Mouse (Mus musculus) layer of hippocampus, postnatal 10 days (tissue): ENCODE results near the gene Srcap. TPM values are rescaled to one million over a fixed set of nuclear protein-coding genes. Genes with fewer than 3 reads are reported as not detected.
A peak's percentile ranks its signal among the peaks of the same experiment; 100 is the strongest.
"Not testable (repeated sequence)": the region's sequence is repeated elsewhere in the genome, so short reads cannot be mapped to it uniquely, and the experiment has no call there.

Experiments
- DNase-seq, 2 experiments: peaks; one replicate each; pipeline ENCODE4 v3.0.0; 2021; ENCODE audit warnings: low spot score in 2 of 2
- long read RNA-seq: library from polyadenylated mRNA; stranded (forward); transcript quantifications from one replicate; pipeline ENCODE4 v2.0.0, GENCODE M21; 2023
- total RNA-seq, 2 experiments: library from RNA; stranded (reverse); gene quantifications; 2 replicates each; pipeline ENCODE4 v1.2.3; 2021

Gene Srcap
- 100 to 1,000 TPM; 109 to 111 TPM for total RNA-seq
- long read RNA-seq, partial matches to known transcripts: 3 of 7 reads
- long read RNA-seq, other reads (novel, unspliced or antisense): 2 of 7 reads

DNA sequence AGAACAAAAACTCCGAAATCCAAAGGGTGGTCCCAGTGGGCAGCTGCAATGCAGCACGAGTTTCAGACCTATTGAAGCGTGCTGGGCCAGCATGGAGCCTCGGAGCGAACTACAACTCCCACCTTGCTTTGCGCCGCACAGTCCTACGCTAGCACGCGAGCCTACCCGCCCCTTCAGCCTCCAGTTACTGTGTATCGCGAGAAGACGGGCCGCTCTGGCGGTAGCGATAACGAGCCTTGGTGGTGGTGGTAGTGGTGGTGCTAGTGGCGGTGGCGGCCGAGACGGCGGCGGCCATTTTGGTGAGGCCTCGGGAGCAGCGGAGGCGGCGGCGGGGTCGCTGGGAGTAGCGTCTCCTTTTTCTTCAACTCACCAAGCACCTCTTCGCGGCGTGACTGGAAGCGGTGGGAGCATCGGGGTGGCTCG is at the start of gene Srcap:
Srcap (plus strand) TSS at position 176 of the 423 bp plus-strand sequence.
- peak; percentile 93 for DNase-seq

DNA sequence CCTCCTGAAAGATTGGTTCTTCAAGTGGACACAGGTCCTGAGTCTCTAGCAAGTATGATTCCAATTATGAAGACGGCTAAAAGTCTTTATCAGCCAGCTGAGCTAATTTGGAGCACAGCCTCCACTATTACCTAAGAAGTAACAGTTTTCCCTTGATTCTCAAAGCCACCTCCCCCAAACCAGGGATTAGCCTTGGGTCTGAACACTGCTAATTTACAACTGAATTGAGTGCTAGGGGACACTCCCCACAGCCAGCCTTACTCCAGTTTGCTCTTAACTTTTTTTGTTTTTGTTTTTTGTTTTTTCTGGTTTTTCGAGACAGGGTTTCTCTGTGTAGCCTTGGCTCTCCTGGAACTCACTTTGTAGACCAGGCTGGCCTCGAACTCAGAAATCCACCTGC is 46.6 kb upstream of the Srcap start:
- DNase-seq: no peak

DNA sequence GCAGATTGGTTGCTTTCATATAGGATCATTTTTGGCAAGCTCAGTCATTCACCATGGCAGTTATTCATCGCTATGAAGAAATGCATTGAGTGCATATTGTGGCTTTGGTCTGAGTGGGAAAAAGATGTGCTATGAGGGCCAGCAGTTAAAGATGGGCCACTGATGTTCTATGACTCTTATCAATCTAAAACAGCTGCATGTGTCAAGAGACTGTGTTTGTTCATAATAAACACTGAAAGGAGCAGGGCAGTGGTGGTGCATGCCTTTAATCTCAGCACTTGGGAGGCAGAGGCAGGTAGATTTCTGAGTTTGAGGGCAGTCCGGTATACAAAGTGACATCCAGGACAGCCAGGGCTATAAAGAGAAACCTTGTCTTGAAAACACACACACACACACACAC is 46.1 kb upstream of the Srcap start:
- DNase-seq: not testable (repeated sequence)

DNA sequence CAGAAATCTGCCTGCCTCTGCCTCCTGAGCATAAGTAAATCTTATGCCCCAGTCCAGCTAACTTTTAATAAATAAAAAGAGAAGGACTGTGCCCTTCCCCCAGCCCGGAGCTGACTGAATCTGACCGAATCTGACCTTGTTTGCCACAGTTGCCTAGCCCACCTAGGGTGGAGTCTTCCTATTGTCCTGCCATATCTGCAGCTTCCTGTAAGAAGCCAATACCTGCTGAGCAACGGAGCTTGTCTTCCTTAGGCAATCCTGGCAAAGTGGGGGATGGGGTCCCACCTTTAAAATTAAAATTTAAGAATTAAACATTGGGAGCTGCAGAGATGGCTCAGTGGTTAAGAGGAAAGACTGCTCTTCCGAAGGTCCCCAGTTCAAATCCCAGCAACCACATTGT is 45.2 kb upstream of the Srcap start:
- DNase-seq: no peak

DNA sequence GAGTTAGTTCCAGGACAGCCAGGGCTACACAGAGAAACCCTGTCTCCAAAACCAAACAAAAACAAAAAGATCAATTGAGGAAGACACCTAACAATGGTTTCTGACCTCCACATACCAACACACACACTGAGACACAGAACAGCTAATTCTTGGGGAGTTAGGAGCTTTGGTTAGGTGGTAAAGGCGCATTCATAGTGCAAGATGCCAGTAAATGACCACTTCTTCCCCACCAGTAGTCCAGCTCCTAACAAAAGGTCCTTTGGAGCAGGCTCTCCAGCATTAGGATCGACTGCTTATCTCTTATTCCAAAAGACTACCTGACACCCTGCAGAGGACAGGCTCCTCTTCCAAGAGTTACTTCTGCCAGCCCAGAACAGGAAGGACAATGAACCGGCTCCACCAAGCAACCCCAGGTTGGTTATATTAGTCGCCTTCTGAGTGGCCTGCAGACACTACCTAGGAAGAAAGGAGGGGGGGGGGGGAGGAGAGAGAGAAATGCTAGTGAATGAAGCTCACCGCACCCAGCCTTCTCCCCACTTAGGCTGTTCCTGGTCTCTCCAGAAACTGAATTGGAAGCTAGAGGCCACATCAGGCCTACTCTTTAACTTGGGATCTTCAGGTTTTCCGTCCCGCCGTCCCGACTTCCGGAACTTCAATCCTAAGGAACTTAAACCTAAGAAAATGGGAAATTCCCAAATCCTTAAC is 41.6 kb upstream of the Srcap start:
- DNase-seq: no peak

DNA sequence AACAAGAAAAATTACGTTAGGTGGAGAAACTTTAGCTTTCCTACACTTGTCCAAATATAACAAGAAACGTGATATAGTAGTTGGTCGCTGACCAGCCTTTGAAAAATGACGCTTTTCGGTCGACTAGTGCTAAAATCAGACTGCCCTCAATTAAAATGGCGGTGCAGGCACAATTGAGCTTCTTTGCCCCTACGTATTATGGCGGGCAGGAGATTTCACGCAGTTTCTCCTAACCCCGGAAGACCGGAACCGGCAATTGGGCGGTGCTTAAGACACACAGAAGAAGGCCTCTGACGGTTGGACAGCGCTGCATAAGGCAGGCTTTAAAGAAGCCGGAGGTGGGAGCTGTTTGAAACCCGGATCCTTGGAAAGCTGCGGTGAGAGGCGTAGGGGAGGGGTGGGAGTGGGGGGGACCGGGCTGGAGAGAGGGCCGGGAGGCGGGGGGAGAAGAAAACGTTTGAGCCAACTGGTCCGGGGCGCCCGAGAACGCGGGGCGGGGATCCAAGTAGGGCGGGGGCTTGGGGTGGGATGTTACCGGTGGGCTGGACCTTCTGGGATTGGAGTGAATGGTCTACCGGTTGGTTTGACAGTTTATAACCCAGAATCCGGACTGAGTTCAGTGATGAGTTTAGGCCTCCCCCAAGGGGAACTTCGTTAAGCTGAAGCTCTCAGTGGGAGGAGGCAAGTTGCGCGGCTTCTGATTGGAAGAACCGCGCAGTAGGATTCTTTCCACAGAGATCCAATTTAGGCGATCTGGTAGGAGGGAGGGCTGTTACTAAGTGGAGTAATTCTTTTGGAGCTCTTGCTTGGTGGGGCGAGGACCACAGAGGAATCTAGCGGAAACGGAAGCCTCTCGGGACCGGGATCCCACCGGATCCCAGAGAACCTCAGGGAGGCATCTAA is 40.8 kb upstream of the Srcap start:
- DNase-seq: peak; percentile 83 to 89

DNA sequence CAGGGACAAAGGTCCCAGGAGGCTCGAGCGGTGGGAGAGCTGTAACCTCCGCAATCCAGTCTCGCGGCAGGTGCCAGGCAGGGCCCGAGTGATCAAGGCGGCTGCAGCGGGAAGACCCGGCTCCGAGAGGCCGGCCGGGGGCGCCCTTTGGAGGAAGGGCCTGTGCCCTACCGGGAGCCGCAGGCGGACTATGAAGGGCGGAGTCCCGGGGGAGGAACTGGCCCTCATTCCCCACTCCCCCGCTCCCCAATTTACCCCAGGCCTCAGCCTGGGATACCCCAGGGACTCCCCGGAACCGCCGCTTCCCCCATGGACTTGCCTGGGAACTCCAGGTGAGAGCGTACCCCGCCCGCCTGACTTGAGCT is 40.2 kb upstream of the Srcap start:
- no peak for DNase-seq

DNA sequence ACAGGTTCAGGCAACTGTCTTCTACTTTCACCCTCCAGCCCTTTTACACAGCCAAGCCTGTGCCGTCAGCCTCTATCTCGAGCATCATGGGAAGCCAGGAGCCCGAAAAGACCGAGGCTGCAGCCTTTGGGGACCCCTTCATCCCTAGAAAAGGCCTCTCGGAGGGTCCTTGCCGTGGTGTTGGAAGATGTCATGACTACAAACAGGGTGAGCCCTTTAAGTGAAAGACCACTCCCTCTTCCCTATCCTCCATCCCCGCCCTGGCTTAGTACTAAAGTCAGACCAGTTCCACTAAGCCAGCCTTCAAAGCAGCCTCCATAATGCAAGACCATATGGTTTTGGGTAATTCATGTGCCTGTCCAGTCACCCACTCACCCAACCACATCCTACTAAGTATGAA is 39.7 kb upstream of the Srcap start:
- DNase-seq: no peak

DNA sequence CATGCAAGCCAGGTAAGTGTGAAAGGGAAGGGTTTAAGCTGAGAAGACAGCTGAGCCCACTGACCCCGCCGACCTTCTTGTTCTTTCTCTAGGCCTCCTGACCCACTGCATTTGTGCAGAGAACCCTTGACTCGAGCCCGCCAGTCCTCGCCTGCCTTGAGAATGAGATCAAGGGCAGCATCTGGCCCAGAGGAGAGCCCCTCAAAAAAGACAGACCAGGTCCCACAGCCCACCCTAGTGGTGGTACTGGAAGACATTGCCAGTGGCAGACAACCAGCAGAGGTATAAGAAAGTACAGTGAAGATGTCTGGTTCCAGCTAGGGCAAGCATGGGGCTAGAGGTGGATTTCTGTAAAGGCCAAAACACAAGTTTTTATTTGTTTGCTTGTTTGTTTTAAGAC is 38.1 kb upstream of the Srcap start:
- DNase-seq: no peak

DNA sequence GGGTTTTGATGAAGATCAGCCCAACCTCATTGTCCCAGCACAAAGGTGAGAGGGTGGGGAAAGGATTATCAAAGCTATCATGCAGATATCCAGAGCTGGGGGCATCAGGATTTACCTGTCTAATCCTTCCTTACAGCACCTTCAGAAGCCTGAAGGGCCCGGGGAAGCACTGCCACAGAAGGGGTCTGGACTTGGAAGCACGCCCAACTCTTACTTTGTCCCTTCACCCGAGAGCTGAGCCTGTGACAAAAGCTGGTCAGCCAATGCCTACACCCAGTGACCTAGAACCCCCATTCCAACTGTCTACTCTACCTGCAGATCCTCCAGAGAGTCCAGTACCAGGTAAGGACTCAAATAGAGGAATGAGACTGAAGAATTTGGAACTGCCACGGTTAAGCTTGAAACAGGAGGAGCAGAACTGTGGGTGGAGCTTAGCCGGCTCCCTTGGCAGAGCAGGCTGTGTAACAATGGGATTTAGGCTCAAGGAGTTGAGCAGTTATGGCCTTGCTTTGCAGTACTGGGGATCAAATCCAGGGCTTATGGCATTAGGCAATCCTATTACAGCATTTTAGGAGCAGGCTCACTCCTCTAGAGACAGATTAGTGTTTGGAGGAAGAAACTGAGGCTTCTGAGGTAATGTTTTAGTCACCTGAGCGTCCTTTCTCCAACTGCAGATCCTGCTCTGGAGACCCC is 37.3 kb upstream of the Srcap start:
- no peak for DNase-seq

DNA sequence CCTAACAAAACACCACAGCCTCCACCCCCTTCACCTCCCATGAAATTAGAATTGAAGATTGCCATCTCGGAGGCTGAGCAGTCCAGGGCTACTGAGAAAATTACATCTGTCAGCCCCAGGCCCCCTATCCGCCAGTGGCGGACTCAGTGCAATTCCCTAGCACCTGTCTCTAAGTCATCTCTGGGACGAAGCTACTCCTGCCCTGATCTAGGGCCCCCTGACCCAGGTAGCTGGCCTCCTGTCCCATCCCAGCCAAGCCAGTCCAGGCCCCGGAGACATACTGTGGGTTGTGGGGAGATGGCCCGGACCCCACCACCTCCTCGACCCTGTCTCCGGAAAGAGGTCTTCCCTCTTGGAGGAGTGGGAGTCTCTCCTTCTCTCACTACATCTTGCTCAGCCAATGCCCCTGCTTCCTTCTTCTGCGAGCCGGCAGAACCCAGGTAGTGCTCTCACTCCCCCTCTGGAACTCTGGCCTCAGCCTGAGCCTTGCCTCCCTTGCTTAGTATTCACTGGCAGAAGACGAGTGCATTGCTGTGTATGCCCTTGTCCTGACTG is 36.5 kb upstream of the Srcap start:
- no peak for DNase-seq

DNA sequence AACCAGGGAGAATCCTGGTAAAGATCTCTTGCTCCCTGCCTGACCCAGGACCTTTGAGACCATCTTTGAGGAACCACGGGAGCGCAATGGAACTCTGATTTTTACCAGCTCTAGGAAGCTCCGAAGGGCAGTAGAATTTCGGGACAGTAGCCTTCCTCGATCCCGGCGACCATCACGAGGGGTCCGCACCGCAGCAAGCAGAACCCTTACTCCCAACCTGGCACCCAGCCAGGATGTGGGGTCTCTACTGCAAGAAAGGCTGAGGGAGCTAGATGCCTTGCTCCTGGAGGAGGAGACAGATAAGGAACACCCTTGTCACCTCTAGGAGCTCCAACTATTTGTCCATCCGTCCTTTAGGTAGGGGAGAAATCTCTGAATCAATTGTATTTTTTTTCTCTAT is 35.4 kb upstream of the Srcap start:
- no peak for DNase-seq

DNA sequence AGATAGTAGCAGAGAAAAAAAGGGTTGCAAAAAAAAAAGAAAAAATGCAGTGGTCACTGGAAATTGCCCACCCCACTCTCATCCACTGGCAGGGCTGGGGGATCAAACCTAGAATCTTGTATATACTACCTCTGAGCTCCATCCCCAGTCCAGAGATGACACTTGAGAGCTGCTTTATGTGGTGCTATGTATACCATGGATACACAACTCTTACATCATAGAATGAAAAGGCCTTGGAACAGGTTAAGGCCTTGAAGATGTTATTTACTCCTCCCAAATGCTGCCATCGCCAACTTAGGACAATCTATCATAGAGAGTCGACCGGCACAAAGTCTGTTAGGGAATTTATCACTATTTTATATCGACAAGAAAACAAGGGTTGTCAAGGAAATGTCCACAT is 34.9 kb upstream of the Srcap start:
- no peak for DNase-seq

DNA sequence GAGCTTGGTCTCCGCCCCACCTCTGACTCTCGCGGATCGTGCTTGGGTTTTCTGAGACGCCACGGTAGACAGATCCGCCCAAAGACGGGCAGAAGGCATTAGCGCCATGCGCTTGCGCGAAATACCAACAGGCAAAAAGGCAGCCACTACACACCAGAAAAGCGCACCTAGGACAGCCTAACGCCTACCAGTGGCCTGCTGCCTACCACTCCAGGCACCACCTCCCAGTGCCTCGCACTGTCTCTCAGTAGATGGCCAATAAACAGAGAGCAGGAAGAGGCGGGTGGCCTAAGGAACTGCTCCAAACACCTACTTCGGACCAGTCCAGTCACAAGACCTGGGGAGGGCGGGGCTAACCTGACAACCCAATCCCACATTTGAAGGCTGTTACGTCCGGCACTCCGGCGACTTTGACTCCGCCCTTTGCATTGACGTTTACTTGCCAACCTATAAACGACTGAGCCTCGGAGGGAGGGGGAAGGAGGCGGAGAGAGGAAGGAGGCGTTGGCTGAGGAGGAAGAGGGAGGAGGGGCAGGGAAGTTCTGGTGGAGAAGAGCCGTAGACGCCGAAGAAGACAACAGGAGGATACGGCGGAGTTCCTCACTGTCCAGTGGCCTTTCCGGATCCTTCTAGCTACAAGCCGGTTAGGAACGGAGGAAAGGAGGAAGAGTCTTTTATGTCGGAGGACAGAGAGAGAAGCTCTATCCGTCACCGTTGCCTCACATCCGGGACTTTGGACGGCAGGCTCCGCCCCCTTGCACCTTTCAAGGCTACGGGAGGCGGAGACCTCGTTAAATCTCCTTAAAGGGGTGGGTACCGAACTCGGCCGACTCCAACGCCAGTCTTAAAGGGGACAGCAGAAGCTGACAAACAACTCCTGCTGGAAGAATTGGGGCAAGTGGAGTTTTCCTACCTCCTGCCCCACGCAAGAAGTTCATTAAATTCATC is 33.8 kb upstream of the Srcap start:
- peak; percentile 99 to 100 for DNase-seq

DNA sequence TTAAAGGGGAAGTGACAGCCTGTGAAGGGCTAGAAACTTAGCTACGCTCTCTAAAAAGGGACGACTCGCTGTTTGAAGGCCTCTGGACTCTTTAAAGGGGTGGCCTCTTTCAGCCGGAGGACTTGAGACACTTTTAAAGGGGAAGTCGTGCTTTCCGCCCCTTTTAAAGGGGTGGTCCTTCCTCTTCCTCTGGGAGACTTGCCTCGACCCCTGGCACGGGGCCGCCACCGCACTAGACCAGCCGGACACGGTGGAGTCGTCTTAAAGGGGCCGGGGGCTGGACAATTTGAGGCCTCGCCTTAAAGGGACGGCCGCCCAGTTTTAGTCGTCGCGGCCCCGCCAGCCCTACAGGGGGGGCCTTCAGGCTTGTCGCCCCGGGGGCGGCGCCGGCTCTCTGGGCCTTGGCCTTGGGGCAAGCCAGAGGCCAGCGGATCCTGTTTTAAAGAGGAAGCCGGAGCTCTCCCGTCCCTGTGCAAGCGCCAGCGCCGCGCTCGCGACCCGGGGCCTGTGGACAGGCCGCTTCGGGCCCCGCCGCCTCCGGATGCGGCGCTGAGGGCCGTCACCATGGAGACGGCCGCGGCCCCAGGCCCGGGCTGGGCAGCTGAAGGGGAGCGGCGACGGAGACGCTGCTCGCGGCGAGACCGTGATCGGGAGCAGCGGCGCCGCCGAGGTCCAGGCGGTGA is 33.0 kb upstream of the Srcap start, which contains the start of gene Fbrs:
Fbrs (plus strand) TSS at position 565 of the 683 bp plus-strand sequence.
- peak; percentile 93 to 95 for DNase-seq

DNA sequence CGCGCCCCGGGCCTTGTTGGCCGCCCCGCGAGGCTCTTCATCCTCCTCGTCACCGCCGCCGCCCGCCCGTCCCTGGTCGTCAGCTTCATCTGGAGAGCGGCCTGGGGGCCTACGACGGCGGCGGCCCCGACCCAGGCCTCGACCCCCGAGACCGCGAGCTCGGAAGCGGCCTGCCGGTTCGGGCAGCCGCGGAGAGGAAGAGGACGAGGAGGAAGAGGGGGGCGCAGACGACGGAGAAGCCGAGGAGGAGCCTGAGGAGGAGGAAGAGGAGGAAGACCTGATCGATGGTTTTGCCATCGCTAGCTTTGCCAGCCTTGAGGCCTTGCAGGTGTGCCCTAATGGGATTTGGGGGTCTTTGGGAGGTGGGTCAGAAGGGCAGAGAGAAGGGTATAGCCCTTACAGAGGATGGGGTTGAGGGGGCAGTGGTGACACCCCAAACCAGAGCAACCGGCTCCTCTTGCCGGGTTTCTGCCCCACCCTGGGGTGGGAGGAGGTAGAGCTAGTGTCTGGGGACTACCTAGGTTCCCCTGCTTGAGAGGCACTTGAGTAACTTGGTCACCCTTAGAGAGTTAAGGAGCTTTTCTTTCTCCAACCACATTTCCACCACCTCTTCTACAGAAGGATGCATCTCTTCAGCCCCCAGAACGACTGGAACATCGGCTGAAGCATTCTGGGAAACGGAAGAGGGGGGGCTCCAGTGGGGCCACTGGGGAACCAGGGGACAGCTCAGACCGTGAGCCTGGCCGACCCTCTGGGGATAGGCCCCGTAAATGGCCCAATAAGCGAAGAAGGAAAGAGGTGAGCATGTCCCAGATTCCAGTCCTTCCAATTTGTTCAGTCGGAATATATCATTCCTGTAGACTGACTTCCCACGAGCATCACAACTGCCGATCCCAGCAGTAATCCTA is 32.2 kb upstream of the Srcap start:
- peak; percentile 26 to 52 for DNase-seq

DNA sequence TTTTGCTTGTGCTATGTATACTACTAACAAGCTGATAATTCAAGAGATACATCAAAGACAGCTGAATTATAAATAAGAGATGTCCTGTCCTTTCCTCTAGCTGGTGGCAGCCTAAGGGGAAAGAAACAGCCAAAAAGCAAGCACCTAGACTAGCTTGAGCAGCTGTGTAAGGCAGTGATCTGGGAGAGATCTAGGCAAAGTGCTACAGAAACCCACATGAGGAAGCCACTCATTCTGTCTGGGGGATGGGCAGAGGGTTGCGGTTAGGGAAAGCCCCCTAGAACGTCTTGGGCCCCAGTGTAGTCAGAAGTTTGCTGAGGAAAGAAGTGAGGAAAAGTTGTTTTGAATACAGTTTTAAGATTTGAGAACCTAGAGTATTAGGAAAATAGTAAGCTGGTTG is 31.5 kb upstream of the Srcap start:
- no peak for DNase-seq

DNA sequence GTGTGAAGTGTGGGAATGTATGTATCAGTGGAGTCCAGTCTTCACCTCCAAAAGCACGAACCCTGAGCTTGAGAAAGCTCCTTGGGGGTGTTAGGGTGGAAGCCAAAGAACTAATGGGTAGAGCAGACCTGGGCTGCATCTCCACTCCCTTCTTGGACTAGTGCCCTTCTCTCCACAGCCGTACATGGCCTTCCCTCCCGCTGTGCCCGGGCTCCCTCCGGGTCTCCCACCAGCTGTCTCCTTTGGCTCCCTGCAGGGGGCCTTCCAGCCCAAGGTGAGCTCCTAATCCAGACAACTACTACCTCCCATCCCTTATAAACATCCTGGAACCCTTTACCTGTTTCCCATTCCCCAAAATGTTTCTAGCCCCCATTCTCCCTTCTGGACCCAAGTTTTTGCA is 26.4 kb upstream of the Srcap start:
- no peak for DNase-seq

DNA sequence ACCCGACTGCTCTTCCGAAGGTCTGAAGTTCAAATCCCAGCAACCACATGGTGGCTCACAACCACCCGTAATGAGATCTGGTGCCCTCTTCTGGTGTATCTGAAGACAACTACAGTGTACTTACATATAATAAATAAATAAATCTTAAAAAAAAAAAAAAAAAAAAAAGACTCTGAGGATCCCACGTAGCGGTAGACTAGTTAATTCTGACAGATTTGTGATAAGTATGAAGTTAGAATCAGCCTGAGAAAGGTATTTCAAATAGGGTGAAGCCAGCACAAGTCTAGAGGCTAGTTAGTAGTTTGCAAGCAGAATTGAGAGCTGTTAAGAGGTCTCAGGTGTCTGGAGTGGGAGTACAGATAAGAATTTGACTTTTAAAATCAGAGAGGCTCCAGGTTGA is 23.4 kb upstream of the Srcap start:
- not testable (repeated sequence) for DNase-seq
